In the genomic region with DNA sequence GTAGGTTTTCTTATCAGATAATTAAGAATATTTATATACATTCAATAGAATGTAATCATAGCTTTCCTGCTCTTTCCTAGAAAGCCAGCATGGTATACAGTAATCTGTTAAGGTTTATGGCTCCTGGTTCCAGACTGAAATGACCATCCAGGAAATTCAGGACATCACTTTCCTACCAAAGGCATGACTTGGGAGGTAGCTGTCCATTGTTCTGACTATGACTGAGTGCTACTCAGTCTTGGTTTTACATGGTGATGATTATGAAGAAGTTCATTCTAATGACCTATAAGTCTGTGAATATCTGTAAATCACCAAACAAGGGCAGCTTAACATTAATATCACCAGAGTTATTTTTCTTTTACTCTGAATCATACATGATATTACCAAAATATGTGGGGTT, we compare ENCODE assay signal across 22 mouse cellular contexts.
"Had no signal": no experiment of that assay in that cellular context is flagged by ENCODE, and none has a peak within 500 bp of the region (broad histone marks: within the 10 kb centered on the region; RNA-seq: fewer than 3 reads in every experiment).

No protein-coding gene starts in this region.

- H3K4me3 ChIP-seq: layer of hippocampus, adult 2 months; left cerebral cortex, adult 2 months; limb, embryonic 13.5 days; liver, embryonic 12.5 days; liver, embryonic 15.5 days; midbrain, embryonic 12.5 days; midbrain, embryonic 15.5 days; neural tube, embryonic 13.5 days; stomach, embryonic 15.5 days had no signal

- H3K9me3 ChIP-seq: limb, embryonic 13.5 days; liver, embryonic 12.5 days; liver, embryonic 15.5 days; midbrain, embryonic 12.5 days; midbrain, embryonic 15.5 days; neural tube, embryonic 13.5 days; stomach, embryonic 15.5 days had no signal

- H3K4me2 ChIP-seq: limb, embryonic 13.5 days; liver, embryonic 12.5 days; liver, embryonic 15.5 days; midbrain, embryonic 12.5 days; midbrain, embryonic 15.5 days; neural tube, embryonic 13.5 days; stomach, embryonic 15.5 days had no signal

- H3K9ac ChIP-seq: limb, embryonic 13.5 days; liver, embryonic 12.5 days; liver, embryonic 15.5 days; midbrain, embryonic 12.5 days; midbrain, embryonic 15.5 days; neural tube, embryonic 13.5 days; stomach, embryonic 15.5 days had no signal

- DNase-seq: kidney, adult 11 months; kidney, adult 8-10 months; kidney, postnatal 14 days; layer of hippocampus, adult 9-11 months; layer of hippocampus, postnatal 36 days; liver; lung, adult 18-20 months; lung, postnatal 14 days; retina, postnatal 1 day; right cerebral cortex, postnatal 25 days; spleen, adult 18-20 months; thymus, postnatal 25 days had no signal

- H3K27ac ChIP-seq: layer of hippocampus, adult 2 months; left cerebral cortex, adult 2 months; limb, embryonic 13.5 days; liver, embryonic 12.5 days; liver, embryonic 15.5 days; macrophage; midbrain, embryonic 12.5 days; midbrain, embryonic 15.5 days; neural tube, embryonic 13.5 days; stomach, embryonic 15.5 days had no signal

- H3K4me1 ChIP-seq: limb, embryonic 13.5 days; liver, embryonic 12.5 days; liver, embryonic 15.5 days; midbrain, embryonic 12.5 days; midbrain, embryonic 15.5 days; neural tube, embryonic 13.5 days; stomach, embryonic 15.5 days had no signal

- H3K36me3 ChIP-seq: limb, embryonic 13.5 days; liver, embryonic 12.5 days; liver, embryonic 15.5 days; midbrain, embryonic 12.5 days; midbrain, embryonic 15.5 days; neural tube, embryonic 13.5 days; stomach, embryonic 15.5 days had no signal

- ATAC-seq: liver, embryonic 12.5 days; midbrain, embryonic 15.5 days had no signal

- H3K27me3 ChIP-seq: limb, embryonic 13.5 days; liver, embryonic 12.5 days; liver, embryonic 15.5 days; midbrain, embryonic 12.5 days; midbrain, embryonic 15.5 days; neural tube, embryonic 13.5 days; stomach, embryonic 15.5 days had no signal
